Mouse (Mus musculus): Measurements from ENCODE around the gene Map3k5. TPM values are rescaled to one million over a fixed set of nuclear protein-coding genes. Genes with fewer than 3 reads are reported as not detected.
A peak's percentile ranks its signal among the peaks of the same experiment; 100 is the strongest.

The Map3k5 gene
- polyA plus RNA-seq, 1 experiment from 2014 or later = 3.1 TPM

GRCm38 (mm10) chr10:19953032-19953761, 18.9 kb downstream of the Map3k5 start:
- Histone ChIP-seq H3K4me3 (ENCODE audit: low read depth, low read length) (no peak overlapping the region), H3K27me3 (replicated peaks; ENCODE audit: insufficient read depth, low read length) (no peaks in the 10 kb centered on the region), H3K9me3 (ENCODE audit: low read length) (no peaks in the 10 kb centered on the region), H3K9ac (replicated peaks; ENCODE audit: low read depth) (no peak overlapping the region), H3K4me2 (replicated peaks; ENCODE audit: low read depth, low read length) (no peak overlapping the region), H3K36me3 (ENCODE audit: insufficient read depth, low read length) (no peaks in the 10 kb centered on the region), H3K27ac (ENCODE audit: low read length) (no peak overlapping the region), H3K4me1 (ENCODE audit: insufficient read depth, low read depth, low read length) (peaks cover 6% of the 10 kb centered on the region; the same call in 1 of the 2 replicates)
- ATAC-seq (no peak), DNase-seq (ENCODE audit: low spot score) (peak; percentile 26)
- WGBS = 75% methylated on average over 11 of the region's 11 CpGs
- no peak for TF ChIP-seq EP300 (IDR thresholded peaks at IDR 0.05)
- no peak for TF ChIP-seq CTCF (IDR thresholded peaks at IDR 0.05)

DNA sequence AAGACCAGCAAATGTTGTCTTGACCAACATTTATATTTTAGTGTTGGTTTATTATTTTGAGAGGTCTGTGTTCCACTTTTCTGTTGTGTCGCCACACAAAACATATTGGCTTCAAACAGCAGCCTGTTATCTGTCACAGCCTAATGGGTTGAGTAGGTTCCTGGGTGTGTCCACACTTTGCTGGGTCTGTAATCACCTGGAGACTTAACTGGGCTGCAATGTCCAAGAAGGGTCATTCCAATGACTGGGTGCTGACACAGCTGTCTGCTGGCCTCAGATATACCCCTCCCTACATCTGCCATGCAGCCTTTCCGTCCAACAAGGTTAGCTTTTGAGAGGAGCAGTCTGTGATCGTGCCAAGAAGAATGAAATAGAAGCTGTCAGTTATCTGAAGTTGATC, 20.3 kb downstream of the Map3k5 start:
- Histone ChIP-seq H3K9ac (replicated peaks; ENCODE audit: low read depth) (no peak overlapping the region), H3K9me3 (ENCODE audit: low read length) (no peaks in the 10 kb centered on the region), H3K36me3 (ENCODE audit: insufficient read depth, low read length) (no peaks in the 10 kb centered on the region), H3K27me3 (replicated peaks; ENCODE audit: insufficient read depth, low read length) (no peaks in the 10 kb centered on the region), H3K27ac (ENCODE audit: low read length) (no peak overlapping the region), H3K4me3 (ENCODE audit: low read depth, low read length) (no peak overlapping the region), H3K4me1 (ENCODE audit: insufficient read depth, low read depth, low read length) (peaks cover 6% of the 10 kb centered on the region; the same call in 1 of the 2 replicates), H3K4me2 (replicated peaks; ENCODE audit: low read depth, low read length) (no peak overlapping the region)
- no peak for DNase-seq (ENCODE audit: low spot score)
- WGBS = 60% methylated on average over 3 of the region's 3 CpGs
- ATAC-seq = no peak
- TF ChIP-seq EP300 (IDR thresholded peaks at IDR 0.05) (no peak), CTCF (IDR thresholded peaks at IDR 0.05) (no peak)

DNA sequence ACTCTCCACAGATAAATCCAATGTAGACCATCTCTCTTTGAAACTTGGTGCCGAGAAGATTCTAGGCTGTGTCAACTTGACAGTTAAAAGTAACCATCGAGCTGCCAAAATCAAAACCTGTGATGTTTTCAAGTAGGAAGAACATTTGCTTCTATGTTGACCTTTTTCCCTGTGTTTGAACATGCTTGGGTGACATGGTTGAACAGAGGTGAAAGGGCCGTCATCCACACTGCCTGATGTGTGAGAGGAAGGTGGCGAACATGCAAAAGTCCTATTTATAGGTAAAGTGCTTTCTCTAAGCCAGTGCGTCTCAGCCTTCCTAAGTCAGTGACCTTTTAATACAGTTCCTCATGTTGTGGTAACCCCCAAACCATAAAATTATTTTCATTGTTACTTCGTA, 21.5 kb downstream of the Map3k5 start:
- Histone ChIP-seq H3K4me3 (ENCODE audit: low read depth, low read length) (no peak overlapping the region), H3K27ac (ENCODE audit: low read length) (0 out of 2 replicates have a peak overlapping the region, but pooled peaks have one; percentile 52), H3K9me3 (ENCODE audit: low read length) (no peaks in the 10 kb centered on the region), H3K36me3 (ENCODE audit: insufficient read depth, low read length) (no peaks in the 10 kb centered on the region), H3K27me3 (replicated peaks; ENCODE audit: insufficient read depth, low read length) (no peaks in the 10 kb centered on the region), H3K9ac (replicated peaks; ENCODE audit: low read depth) (no peak overlapping the region), H3K4me2 (replicated peaks; ENCODE audit: low read depth, low read length) (no peak overlapping the region), H3K4me1 (ENCODE audit: insufficient read depth, low read depth, low read length) (peaks cover 6% of the 10 kb centered on the region; the same call in 1 of the 2 replicates)
- DNase-seq (ENCODE audit: low spot score) (no peak), ATAC-seq (no peak)
- TF ChIP-seq EP300 (IDR thresholded peaks at IDR 0.05) (no peak), CTCF (IDR thresholded peaks at IDR 0.05) (no peak)
- 65% methylated on average over 6 of the region's 6 CpGs for WGBS

DNA sequence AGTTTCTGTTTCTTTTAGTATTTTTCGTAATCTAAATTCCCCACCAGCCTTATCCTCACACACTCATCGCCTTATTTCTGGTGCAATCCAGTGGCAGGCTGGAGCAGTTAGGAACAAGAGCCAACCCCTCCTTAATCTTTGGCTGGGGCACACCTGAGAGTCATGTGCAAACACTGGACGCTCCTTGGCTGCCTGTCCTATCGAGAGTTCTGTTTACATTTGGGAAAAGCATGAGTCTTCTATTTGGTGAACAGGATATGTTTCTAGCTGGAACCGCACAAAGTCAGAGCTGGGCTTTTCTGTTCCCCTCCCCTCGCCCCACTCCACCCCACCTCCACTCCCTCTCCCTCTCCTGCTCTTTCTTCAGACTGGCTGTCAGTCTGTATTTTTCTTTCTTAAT, 22.5 kb downstream of the Map3k5 start:
- Histone ChIP-seq H3K9me3 (ENCODE audit: low read length) (no peaks in the 10 kb centered on the region), H3K27ac (ENCODE audit: low read length) (peak overlapping the region; percentile 69; the same call in 1 of the 2 replicates), H3K36me3 (ENCODE audit: insufficient read depth, low read length) (no peaks in the 10 kb centered on the region), H3K4me3 (ENCODE audit: low read depth, low read length) (no peak overlapping the region), H3K4me2 (replicated peaks; ENCODE audit: low read depth, low read length) (peak overlapping the region; percentile 25; the same call in 1 of the 2 replicates), H3K27me3 (replicated peaks; ENCODE audit: insufficient read depth, low read length) (no peaks in the 10 kb centered on the region), H3K9ac (replicated peaks; ENCODE audit: low read depth) (no peak overlapping the region), H3K4me1 (ENCODE audit: insufficient read depth, low read depth, low read length) (peaks cover 6% of the 10 kb centered on the region; the same call in 1 of the 2 replicates)
- DNase-seq (ENCODE audit: low spot score) = peak; percentile 89
- TF ChIP-seq CTCF (IDR thresholded peaks at IDR 0.05) = no peak
- peak; percentile 87 for TF ChIP-seq EP300 (IDR thresholded peaks at IDR 0.05)
- peak; percentile 97 for ATAC-seq
- 23% methylated on average over 6 of the region's 6 CpGs for WGBS

DNA sequence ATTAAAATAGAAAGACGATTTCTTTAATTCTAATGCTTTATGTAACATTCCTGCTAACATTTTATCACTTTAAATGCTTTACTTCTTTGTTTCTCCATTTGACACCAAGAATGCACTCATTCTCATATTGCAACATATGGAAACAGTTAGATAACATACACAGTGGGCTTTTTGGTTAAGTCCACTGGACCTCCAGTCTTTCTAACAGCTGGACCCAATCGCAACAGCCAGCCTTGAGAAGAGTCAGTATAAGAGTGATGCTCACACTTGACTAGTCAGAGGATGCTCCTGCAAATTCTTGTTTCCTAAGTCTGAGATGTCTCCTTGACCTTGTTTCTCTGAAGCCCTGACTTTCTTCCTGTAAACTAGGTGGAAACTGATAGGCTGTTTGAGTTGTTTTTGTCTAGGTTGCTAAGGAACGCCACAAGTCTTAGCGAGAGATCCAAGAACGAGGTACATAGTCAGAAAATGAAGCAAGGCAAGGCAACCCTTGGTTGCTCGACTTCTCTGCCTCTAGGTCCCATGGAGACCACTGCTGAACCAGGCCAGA, 26.6 kb downstream of the Map3k5 start:
- Histone ChIP-seq H3K9ac (replicated peaks; ENCODE audit: low read depth) (no peak overlapping the region), H3K4me3 (ENCODE audit: low read depth, low read length) (no peak overlapping the region), H3K27me3 (replicated peaks; ENCODE audit: insufficient read depth, low read length) (no peaks in the 10 kb centered on the region), H3K9me3 (ENCODE audit: low read length) (no peaks in the 10 kb centered on the region), H3K4me2 (replicated peaks; ENCODE audit: low read depth, low read length) (no peak overlapping the region), H3K36me3 (ENCODE audit: insufficient read depth, low read length) (no peaks in the 10 kb centered on the region), H3K4me1 (ENCODE audit: insufficient read depth, low read depth, low read length) (peaks cover 13% of the 10 kb centered on the region; the same call in 1 of the 2 replicates), H3K27ac (ENCODE audit: low read length) (no peak overlapping the region)
- TF ChIP-seq EP300 (IDR thresholded peaks at IDR 0.05) (no peak), CTCF (IDR thresholded peaks at IDR 0.05) (no peak)
- WGBS = 62% methylated on average over 6 of the region's 6 CpGs
- ATAC-seq = no peak
- DNase-seq (ENCODE audit: low spot score) = no peak

- Histone ChIP-seq H3K36me3 (ENCODE audit: insufficient read depth, low read length) (no peaks in the 10 kb centered on the region), H3K9ac (replicated peaks; ENCODE audit: low read depth) (no peak overlapping the region), H3K4me2 (replicated peaks; ENCODE audit: low read depth, low read length) (no peak overlapping the region), H3K9me3 (ENCODE audit: low read length) (no peaks in the 10 kb centered on the region), H3K4me3 (ENCODE audit: low read depth, low read length) (no peak overlapping the region), H3K27ac (ENCODE audit: low read length) (no peak overlapping the region), H3K4me1 (ENCODE audit: insufficient read depth, low read depth, low read length) (peaks cover 8% of the 10 kb centered on the region; the same call in 1 of the 2 replicates), H3K27me3 (replicated peaks; ENCODE audit: insufficient read depth, low read length) (no peaks in the 10 kb centered on the region)
- DNase-seq (ENCODE audit: low spot score) (no peak), ATAC-seq (no peak)
- TF ChIP-seq EP300 (IDR thresholded peaks at IDR 0.05) (no peak), CTCF (IDR thresholded peaks at IDR 0.05) (no peak)
- 71% methylated on average over 4 of the region's 4 CpGs for WGBS
Observed at GRCm38 (mm10) chr10:19962746-19963145, 28.5 kb downstream of the Map3k5 start.
